Mouse (Mus musculus): Measurements from ENCODE around the gene Uaca. TPM values are rescaled to one million over a fixed set of nuclear protein-coding genes. Genes with fewer than 3 reads are reported as not detected.

Uaca gene
- total and polyA plus RNA-seq, 3 experiments = 0.33 TPM; not detected in 2

GRCm38 (mm10) chr9:60843415-60844076 is 49.2 kb downstream of the Uaca start:
- DNase-seq (ENCODE audit: low spot score) (no peak), ATAC-seq (ENCODE audit: extremely low read depth, insufficient number of reproducible peaks, low FRiP score, poor library complexity, severe bottlenecking) (no peak)
- H3K36me3 ChIP-seq (replicated peaks) = no peaks in the 10 kb centered on the region
- no peaks in the 10 kb centered on the region for H3K4me1 ChIP-seq (ENCODE audit: insufficient read depth, low read depth, low read length)
- H3K27me3 ChIP-seq (ENCODE audit: insufficient read depth, low read length) = peaks cover 5% of the 10 kb centered on the region; the same call in 1 of the 2 replicates
- TF ChIP-seq TAL1 (conservative IDR thresholded peaks at IDR 0.05; ENCODE audit: low read depth, low read length) (no peak), GATA2 (IDR thresholded peaks at IDR 0.05; ENCODE audit: borderline replicate concordance, low read depth, low read length) (no peak), CTCF (IDR thresholded peaks at IDR 0.05; ENCODE audit: low read depth, low read length) (no peak)
- H3K4me3 ChIP-seq (ENCODE audit: low read depth, low read length) = no peak overlapping the region
- no peaks in the 10 kb centered on the region for H3K9me3 ChIP-seq (replicated peaks)

- Histone ChIP-seq H3K4me1 (ENCODE audit: insufficient read depth, low read depth, low read length) (no peaks in the 10 kb centered on the region), H3K36me3 (replicated peaks) (no peaks in the 10 kb centered on the region), H3K4me3 (ENCODE audit: low read depth, low read length) (no peak overlapping the region), H3K9me3 (replicated peaks) (no peaks in the 10 kb centered on the region), H3K27me3 (ENCODE audit: insufficient read depth, low read length) (peaks cover 15% of the 10 kb centered on the region)
- ATAC-seq (ENCODE audit: extremely low read depth, insufficient number of reproducible peaks, low FRiP score, poor library complexity, severe bottlenecking) (no peak), DNase-seq (ENCODE audit: low spot score) (no peak)
- TF ChIP-seq POLR2AphosphoS5 (IDR thresholded peaks at IDR 0.05; ENCODE audit: insufficient replicate concordance, low read depth, low read length) = no peak
- TF ChIP-seq TAL1 (conservative IDR thresholded peaks at IDR 0.05; ENCODE audit: low read depth, low read length) = no peak
- TF ChIP-seq GATA2 (IDR thresholded peaks at IDR 0.05; ENCODE audit: borderline replicate concordance, low read depth, low read length) = no peak
- no peak for TF ChIP-seq GATA1 (IDR thresholded peaks at IDR 0.05; ENCODE audit: borderline replicate concordance, low read length)
- no peak for TF ChIP-seq CTCF (IDR thresholded peaks at IDR 0.05; ENCODE audit: low read depth, low read length)
Observed at GRCm38 (mm10) chr9:60848730-60849129, 54.4 kb downstream of the Uaca start.

DNA sequence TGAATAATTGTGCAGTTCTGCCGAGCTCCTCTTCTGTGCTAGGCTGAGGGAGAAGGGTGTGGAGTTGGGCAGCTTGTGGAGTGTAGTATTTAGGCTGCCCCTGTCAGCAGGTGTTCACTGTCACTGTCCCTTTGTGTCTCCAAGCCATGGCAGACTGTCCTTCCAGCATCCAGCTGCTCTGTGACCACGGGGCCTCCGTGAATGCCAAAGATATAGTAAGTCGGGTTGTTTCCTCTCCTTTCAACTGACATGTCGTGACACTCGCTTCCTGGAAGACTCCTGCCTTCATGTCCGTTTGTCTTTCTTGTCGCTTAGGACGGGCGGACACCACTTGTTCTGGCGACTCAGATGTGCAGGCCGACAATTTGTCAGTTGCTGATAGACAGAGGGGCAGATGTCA is 55.6 kb downstream of the Uaca start:
- DNase-seq (ENCODE audit: low spot score) = no peak
- no peaks in the 10 kb centered on the region for H3K36me3 ChIP-seq (replicated peaks)
- TF ChIP-seq TAL1 (conservative IDR thresholded peaks at IDR 0.05; ENCODE audit: low read depth, low read length) (no peak), POLR2AphosphoS5 (IDR thresholded peaks at IDR 0.05; ENCODE audit: insufficient replicate concordance, low read depth, low read length) (no peak), GATA2 (IDR thresholded peaks at IDR 0.05; ENCODE audit: borderline replicate concordance, low read depth, low read length) (no peak), CTCF (IDR thresholded peaks at IDR 0.05; ENCODE audit: low read depth, low read length) (no peak), GATA1 (IDR thresholded peaks at IDR 0.05; ENCODE audit: borderline replicate concordance, low read length) (no peak)
- ATAC-seq (ENCODE audit: extremely low read depth, insufficient number of reproducible peaks, low FRiP score, poor library complexity, severe bottlenecking) = no peak
- H3K27me3 ChIP-seq (ENCODE audit: insufficient read depth, low read length) = peaks cover 12% of the 10 kb centered on the region
- no peak overlapping the region for H3K4me3 ChIP-seq (ENCODE audit: low read depth, low read length)
- no peaks in the 10 kb centered on the region for H3K4me1 ChIP-seq (ENCODE audit: insufficient read depth, low read depth, low read length)
- H3K9me3 ChIP-seq (replicated peaks) = no peaks in the 10 kb centered on the region

- Histone ChIP-seq H3K9me3 (replicated peaks) (no peaks in the 10 kb centered on the region), H3K4me3 (ENCODE audit: low read depth, low read length) (no peak overlapping the region), H3K4me1 (ENCODE audit: insufficient read depth, low read depth, low read length) (no peaks in the 10 kb centered on the region), H3K27me3 (ENCODE audit: insufficient read depth, low read length) (peaks cover 10% of the 10 kb centered on the region), H3K36me3 (replicated peaks) (no peaks in the 10 kb centered on the region)
- TF ChIP-seq TAL1 (conservative IDR thresholded peaks at IDR 0.05; ENCODE audit: low read depth, low read length) = no peak
- no peak for TF ChIP-seq POLR2AphosphoS5 (IDR thresholded peaks at IDR 0.05; ENCODE audit: insufficient replicate concordance, low read depth, low read length)
- TF ChIP-seq CTCF (IDR thresholded peaks at IDR 0.05; ENCODE audit: low read depth, low read length) = no peak
- TF ChIP-seq GATA2 (IDR thresholded peaks at IDR 0.05; ENCODE audit: borderline replicate concordance, low read depth, low read length) = no peak
- no peak for TF ChIP-seq GATA1 (IDR thresholded peaks at IDR 0.05; ENCODE audit: borderline replicate concordance, low read length)
- DNase-seq (ENCODE audit: low spot score) = no peak
- ATAC-seq (ENCODE audit: extremely low read depth, insufficient number of reproducible peaks, low FRiP score, poor library complexity, severe bottlenecking) = no peak
Observed at GRCm38 (mm10) chr9:60854196-60854595, 59.9 kb downstream of the Uaca start.

GRCm38 (mm10) chr9:60857833-60858232 is 63.5 kb downstream of the Uaca start:
- no peak overlapping the region for H3K4me3 ChIP-seq (ENCODE audit: low read depth, low read length)
- DNase-seq (ENCODE audit: low spot score) (no peak), ATAC-seq (ENCODE audit: extremely low read depth, insufficient number of reproducible peaks, low FRiP score, poor library complexity, severe bottlenecking) (no peak)
- TF ChIP-seq GATA1 (IDR thresholded peaks at IDR 0.05; ENCODE audit: borderline replicate concordance, low read length) = no peak
- TF ChIP-seq POLR2AphosphoS5 (IDR thresholded peaks at IDR 0.05; ENCODE audit: insufficient replicate concordance, low read depth, low read length) = no peak
- TF ChIP-seq GATA2 (IDR thresholded peaks at IDR 0.05; ENCODE audit: borderline replicate concordance, low read depth, low read length) = no peak
- TF ChIP-seq TAL1 (conservative IDR thresholded peaks at IDR 0.05; ENCODE audit: low read depth, low read length) = no peak
- no peak for TF ChIP-seq CTCF (IDR thresholded peaks at IDR 0.05; ENCODE audit: low read depth, low read length)
- H3K9me3 ChIP-seq (replicated peaks) = no peaks in the 10 kb centered on the region
- H3K4me1 ChIP-seq (ENCODE audit: insufficient read depth, low read depth, low read length) = no peaks in the 10 kb centered on the region
- peaks cover 3% of the 10 kb centered on the region; the same call in 1 of the 2 replicates for H3K27me3 ChIP-seq (ENCODE audit: insufficient read depth, low read length)
- no peaks in the 10 kb centered on the region for H3K36me3 ChIP-seq (replicated peaks)

DNA sequence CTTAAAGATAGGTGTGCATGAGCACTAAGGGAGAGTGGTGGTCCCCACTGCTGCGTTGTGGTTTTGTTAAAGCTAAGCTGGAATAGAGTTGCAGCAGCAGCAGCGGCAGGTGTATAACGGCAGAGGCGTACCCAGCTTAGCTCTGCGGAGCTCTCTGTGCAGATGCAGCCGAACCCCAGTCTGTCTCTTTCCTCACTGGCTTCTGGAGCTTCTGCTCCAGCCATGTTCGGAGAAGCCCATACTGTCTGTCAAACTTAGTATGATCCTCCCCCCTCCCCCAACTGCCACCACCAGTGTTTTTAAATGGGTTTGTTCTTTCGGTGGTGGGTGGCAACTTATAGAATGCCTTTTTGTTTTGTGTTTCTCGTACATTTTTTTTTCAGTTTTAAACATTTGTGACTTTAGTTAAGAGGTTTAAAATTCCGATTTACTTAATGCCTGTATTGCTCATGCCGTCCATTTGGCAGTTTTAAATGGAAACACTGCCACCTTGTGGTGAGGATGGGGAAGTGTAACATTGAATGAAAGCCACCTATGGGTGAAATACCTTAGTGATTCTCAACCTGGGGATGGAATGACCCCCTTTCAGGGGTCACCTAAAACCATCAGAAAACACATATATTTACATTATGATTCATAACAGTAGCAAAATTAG is 64.1 kb downstream of the Uaca start:
- DNase-seq (ENCODE audit: low spot score) = no peak
- TF ChIP-seq TAL1 (conservative IDR thresholded peaks at IDR 0.05; ENCODE audit: low read depth, low read length) (no peak), CTCF (IDR thresholded peaks at IDR 0.05; ENCODE audit: low read depth, low read length) (peak; percentile 41; the same call in 1 of the 2 replicates), GATA1 (IDR thresholded peaks at IDR 0.05; ENCODE audit: borderline replicate concordance, low read length) (no peak), POLR2AphosphoS5 (IDR thresholded peaks at IDR 0.05; ENCODE audit: insufficient replicate concordance, low read depth, low read length) (no peak), GATA2 (IDR thresholded peaks at IDR 0.05; ENCODE audit: borderline replicate concordance, low read depth, low read length) (no peak)

More for the DNA sequence above, 64.1 kb downstream of the Uaca start:
- H3K4me3 ChIP-seq (ENCODE audit: low read depth, low read length) = no peak overlapping the region
- H3K36me3 ChIP-seq (replicated peaks) = no peaks in the 10 kb centered on the region
- ATAC-seq (ENCODE audit: extremely low read depth, insufficient number of reproducible peaks, low FRiP score, poor library complexity, severe bottlenecking) = no peak
- no peaks in the 10 kb centered on the region for H3K9me3 ChIP-seq (replicated peaks)
- H3K27me3 ChIP-seq (ENCODE audit: insufficient read depth, low read length) = peaks cover 3% of the 10 kb centered on the region; the same call in 1 of the 2 replicates
- no peaks in the 10 kb centered on the region for H3K4me1 ChIP-seq (ENCODE audit: insufficient read depth, low read depth, low read length)
